Mouse (Mus musculus) gastrocnemius, postnatal 25 days (tissue): ENCODE results near the gene Chd8. TPM values are rescaled to one million over a fixed set of nuclear protein-coding genes. Genes with fewer than 3 reads are reported as not detected.

Source experiments
- DNase-seq: peaks from one replicate; pipeline ENCODE4 v3.0.0; 2022
- total RNA-seq, 2 experiments: library from RNA; stranded (reverse); gene quantifications; 1 replicate in 1 of 2; 2 replicates in 1 of 2; pipeline ENCODE4 v1.2.3; 2021

Chd8 gene
- total RNA-seq, 2 experiments from 2014 or later, result 31.1 to 33.9 TPM

DNA sequence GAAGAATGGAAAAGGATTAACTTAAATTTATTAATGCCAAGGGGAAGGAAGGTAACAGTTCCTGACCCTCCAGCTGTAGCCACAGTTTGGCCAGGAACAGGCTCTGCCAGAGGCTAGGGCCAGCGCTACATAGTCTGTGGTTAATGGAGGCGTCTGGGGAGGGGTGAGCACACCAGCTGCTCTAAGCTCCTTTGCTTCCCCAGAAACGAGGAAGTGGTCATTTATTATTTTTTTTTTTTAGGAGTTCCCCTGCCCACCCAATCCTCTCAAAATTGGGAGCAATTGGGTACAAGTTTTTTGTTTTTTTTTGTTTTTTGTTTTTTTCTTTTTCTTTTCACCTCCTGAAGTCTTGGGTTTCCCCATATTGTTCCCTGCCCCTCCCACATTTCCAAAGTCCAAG is 59.4 kb downstream of the Chd8 start:
- DNase-seq, result no peak

DNA sequence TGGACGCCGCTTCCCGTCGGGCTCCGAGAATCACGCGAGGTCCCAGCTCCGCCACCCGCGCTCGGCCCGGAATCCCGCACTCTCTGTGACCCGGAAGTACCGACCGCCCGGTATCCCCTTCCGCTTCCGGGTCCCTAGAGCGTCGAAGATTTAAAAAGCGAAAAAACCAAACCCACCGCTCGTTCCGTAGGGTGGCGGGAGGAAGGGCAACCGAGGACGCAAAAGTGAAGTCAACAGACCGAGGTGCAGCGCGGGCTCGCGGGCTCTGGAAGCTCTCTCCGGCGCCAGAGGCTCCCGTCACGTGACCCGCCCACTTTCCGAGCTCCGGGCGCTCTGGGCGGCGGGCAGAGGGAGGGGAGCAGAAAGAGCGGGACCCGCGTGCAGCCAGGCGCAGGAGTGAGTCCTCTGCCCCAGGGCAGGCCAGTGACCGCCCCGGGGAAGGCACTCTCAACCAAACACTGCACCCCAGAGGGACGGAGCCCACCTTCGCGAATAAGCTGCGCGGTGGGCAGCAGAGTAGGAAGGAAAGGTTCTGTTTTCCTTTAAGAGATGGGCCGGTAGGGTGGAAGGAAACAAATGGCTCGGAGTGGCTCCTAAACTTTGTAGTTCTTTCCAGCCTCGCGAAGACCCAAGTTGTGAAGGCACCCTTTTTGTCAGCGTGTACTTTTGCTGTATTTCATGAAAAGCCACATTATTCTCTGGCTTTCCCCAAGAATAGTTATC is 60.3 kb downstream of the Chd8 start, which contains the start of gene Supt16:
Supt16 (minus strand) TSS at position 261 of the 723 bp plus-strand sequence.
- DNase-seq, result peak; percentile 73

DNA sequence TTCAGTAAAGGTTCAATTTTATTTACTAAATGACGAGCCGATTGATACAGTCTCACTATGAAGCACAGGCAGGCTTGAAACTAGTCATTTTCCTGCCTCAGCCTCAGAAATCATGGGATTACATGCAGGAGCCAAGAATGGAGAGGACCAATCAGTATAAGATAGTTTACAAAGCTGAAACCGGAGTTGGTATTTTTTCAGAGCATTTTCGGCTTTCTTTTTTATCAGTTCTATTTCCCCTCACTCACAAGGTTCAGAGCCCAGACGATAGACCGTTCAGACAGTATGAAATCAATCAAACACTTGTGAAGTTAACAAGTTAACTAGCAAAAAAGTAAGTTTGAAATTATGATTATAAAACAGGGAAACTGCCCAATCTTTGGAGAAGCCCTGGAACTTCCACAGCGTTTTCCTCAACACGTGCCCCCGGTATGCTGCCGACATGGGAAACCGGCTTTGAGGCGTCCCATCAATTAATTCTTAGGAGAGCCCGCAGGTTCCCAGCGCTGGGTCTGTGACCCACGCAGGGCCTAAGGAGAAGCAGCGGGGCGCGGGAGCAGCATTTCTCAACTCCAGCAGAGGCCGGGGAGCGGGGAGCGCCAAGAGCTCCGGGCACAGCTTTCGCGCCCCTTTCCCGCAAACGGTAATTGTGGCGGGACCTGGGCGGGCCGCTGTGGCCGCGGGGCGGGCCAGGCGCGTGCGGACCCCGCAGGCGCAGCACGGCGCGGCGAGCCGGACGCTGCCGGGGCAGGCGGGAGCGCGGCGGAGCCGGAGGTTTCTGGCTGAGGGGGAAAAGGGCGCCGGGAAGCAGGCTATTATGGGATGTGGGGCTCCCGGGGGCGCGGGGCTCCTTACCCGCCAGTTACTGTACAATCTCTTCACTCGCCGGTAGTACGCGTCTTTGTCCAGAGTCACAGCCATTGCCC is 61.1 kb downstream of the Chd8 start:
- no peak for DNase-seq

DNA sequence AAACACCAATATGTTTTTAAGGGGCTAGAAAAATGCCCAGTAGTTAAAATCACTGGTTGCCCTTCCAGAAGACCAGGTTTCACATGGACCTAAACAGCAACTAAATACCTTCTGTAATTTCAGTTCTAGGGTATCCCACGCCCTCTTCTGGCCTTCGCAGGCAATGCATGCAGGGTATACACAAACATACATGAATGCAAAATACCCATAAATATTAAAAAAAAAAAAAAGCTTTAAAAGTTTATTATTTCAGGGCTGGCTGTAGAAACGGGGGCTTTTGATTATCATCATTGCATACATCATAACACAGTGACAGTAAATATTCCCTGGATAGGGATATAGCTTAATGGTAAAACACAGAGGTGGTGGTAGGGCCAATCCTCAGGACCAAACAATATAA is 61.9 kb downstream of the Chd8 start:
- no peak for DNase-seq

DNA sequence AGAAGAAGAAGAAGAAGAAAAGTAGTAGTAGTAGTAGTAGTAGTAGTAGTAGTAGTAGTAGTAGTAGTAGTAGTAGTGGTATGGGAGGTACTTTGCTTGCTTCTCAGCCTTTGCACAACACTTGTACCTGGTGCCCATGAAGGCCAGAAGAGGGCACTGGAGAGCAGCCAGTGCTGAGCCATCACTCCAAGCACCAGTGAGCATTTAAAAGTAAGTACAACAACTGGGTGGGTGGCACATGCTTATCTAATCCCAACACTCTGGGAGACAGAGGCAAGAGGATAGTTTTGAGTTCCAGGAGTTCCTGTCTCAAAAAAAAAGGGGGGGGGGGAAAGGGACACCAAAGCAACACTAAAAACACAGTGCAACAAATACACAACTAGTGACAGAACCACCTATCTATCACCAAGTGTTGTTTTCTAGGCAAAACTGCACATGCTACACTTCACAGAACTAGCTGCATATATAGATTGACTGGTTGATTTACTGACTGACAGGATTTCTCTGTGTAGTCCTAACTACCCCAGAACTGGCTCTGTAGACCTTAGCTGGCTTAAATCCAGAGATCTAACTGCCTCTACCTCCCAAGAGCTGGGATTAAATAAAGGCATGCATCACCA is 66.7 kb downstream of the Chd8 start:
- peak; percentile 12 for DNase-seq

DNA sequence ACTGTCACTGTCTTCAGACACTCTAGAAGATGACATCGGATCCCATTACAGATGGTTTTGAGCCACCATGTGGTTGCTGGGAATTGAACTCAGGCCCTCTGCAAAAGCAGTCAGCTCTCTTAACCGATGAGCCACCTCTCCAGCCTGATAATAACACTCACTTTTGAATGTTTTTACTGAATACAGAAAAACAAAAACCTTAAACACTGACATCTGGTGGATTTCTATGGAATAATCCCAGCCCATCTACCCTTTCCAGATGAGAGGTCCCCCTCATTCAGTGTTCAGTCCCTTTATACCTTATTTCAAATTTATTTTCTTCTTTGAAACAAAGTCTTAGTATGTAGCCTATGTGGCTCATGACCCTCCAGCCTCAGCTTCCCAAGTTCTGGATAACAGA is 68.1 kb downstream of the Chd8 start:
- no peak for DNase-seq

DNA sequence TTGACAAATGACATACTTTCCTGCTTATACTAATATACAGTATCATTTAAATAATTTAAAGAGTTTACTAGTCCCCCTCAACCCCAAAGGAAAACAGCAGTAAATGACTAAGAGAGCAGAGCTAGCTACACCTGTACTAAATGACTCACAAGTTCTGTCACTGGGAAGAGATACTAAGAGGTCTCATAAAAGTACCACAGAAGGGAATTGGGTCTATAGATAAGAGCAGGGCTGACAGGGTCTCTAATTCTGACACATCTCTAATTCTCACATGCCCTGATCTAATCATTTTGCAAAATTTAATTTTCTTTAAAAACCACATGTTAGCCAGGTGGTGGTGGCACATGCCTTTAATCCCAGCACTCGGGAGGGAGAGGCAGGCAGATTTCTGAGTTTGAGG is 68.8 kb downstream of the Chd8 start:
- DNase-seq, result no peak

DNA sequence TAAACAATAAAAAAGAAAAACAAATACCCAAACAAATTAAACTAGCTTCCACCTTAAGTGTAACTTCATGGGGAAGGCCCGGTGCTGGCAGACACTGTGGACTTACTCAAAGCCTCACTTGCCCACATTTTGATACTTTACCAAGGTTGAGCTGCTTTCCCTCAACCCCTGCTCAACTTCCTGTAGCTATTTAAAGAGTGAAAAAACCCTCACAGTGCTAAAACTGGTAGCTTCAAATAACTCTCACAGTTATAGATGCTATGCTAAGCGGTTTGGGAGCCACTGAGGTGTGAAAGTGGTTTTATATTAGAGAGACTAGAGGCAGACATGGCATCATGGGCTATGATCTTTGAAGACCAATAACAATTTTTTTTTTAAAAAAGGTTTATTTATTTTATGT is 91.0 kb downstream of the Chd8 start:
- no peak for DNase-seq

DNA sequence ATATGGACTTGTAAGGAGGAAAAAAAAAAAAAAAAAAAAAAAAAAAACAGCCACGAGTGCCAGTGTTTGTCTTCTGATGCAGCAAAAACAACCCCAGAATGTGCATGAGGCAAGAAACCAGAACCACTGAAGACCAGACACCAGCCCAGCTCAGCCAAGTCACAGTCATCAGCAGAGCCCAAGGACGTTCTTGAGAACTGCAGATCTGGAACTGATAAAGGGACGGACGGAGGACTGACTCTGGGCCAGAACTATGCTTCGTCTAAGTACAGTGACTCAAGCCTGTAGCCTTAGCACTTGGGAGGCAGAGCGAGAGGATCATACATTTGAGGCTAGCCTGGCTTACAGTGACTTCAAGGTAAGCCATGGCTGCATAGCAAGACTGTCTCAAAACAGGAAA is 96.7 kb downstream of the Chd8 start:
- DNase-seq, result no peak

DNA sequence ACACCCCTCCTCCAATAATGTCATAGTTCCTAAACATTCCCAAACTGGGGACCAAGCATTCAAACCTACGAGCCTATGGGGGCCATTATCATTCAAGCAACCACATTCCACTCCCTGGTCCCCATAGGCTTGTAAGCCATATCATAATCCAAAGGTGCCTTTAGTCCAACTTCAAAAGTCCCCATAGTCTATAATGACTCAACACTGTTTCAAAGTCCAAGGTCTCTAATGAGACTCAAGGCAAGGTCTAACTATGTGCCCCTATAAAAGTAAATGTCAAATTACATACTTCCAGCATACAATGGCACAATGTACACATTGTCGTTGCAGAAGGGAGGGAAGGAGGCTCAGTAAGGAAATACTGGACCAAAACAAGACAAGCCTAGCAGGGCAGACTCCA is 102.6 kb downstream of the Chd8 start:
- DNase-seq, result no peak

DNA sequence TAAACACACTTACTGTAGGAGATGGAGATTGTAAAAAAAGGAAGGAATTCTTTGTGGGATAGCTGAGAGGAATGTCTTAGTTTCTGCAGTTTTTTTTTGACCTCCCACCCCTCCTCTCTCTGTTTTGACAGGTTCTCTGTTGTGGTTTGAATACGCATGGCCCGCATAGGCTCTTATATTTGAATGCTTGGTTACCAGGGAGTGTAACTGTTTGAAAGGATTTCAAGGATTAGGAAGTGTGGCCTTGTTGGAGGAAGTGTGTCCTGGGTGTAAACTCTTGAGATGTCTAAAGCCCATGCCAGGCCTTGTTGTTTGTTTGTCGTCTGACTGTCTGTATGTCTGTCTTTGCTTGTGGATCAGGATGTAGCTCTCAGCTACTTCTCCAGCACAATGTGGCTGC is 105.0 kb downstream of the Chd8 start:
- no peak for DNase-seq

DNA sequence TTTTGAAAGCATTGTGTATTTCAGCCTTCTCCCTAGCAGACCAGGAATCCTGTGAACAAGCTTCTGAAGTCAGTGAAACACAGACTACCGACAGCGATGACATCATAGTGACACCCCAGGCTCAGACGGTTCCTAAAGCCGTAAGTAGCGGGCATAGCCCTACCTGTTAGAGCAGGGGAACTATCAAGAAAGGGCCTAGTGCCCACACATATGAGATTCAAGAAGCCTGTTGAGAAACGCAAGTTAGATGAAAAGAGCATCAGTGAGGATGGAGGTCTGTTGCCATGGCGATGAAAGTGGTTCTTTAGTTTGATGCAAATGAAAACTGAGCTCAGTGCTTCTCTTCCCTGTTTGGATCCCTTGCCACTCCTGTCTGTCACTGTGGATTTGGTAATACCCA is 105.4 kb downstream of the Chd8 start:
- no peak for DNase-seq

DNA sequence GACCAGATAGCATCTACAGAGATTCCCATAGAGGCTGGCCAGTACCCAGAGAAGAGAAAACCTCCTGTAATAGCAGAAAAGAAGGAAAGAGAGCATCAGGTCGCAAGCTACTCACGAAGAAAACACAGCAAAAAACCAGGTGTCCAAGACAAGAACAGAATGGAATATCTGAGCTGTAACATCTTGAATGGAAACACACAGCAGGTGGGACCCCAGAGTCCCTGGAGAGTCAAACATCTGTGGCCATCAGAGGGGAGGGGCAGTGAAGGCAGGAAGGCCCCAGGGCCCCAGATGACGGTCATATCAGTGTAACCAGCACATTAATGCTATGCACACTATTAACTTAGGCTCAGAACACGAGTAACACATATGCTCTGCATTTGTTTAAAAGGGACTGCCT is 107.7 kb downstream of the Chd8 start:
- DNase-seq, result no peak

Other genes with a start within 250 kb of the Chd8 start
- 1 to 10 TPM; 1.5 to 2.1 TPM for gene Tmem253, start 242.1 kb downstream of the Chd8 start, total RNA-seq
- 10 to 100 TPM; 10.8 to 11.7 TPM for gene Zfp219, start 237.0 kb downstream of the Chd8 start, total RNA-seq
- not detected for gene Olfr221, start 215.3 kb downstream of the Chd8 start, total RNA-seq
- 10 to 100 TPM; 71.5 to 72.2 TPM for gene Hnrnpc, start 153.8 kb downstream of the Chd8 start, total RNA-seq
- not detected for gene Rpgrip1, start 147.1 kb downstream of the Chd8 start, total RNA-seq
- gene Supt16, start 60.4 kb downstream of the Chd8 start, total RNA-seq, result 10 to 100 TPM; 11.7 to 11.9 TPM
- gene Tox4, start 21.4 kb upstream of the Chd8 start, total RNA-seq, result 10 to 100 TPM; 35.8 to 41.6 TPM
- 1 to 10 TPM; 2.3 to 3.5 TPM for gene Rab2b, start 21.8 kb upstream of the Chd8 start, total RNA-seq
- gene Mettl3, start 47.3 kb upstream of the Chd8 start, total RNA-seq, result 10 to 100 TPM; 13.7 to 14.0 TPM
- gene Sall2, start 71.0 kb upstream of the Chd8 start, total RNA-seq, result 1 to 10 TPM in 1 of 2 experiments, under 1 TPM in 1; 0.87 to 1.1 TPM
- not detected for gene Olfr1513, start 98.6 kb upstream of the Chd8 start, total RNA-seq
- gene Olfr1512, start 121.4 kb upstream of the Chd8 start, total RNA-seq, result not detected
- gene Olfr1511, start 139.6 kb upstream of the Chd8 start, total RNA-seq, result not detected
- not detected for gene Olfr1510, start 156.6 kb upstream of the Chd8 start, total RNA-seq
- not detected for gene Olfr1509, start 185.2 kb upstream of the Chd8 start, total RNA-seq
- gene Olfr1508, start 209.7 kb upstream of the Chd8 start, total RNA-seq, result not detected
- gene Olfr1507, start 238.0 kb upstream of the Chd8 start, total RNA-seq, result not detected